ENCODE assay signal across 10 mouse cellular contexts in genomic region chr14:67136141-67136498, GRCm38 (mm10).
DNase-seq lines count a peak whose midpoint lies in the region; ATAC-seq and TF ChIP-seq lines count a peak whose summit lies in the region.
"Had no signal": no experiment of that assay in that cellular context is flagged by ENCODE, and none has a peak within 500 bp of the region (broad histone marks: within the 10 kb centered on the region; RNA-seq: fewer than 3 reads in every experiment).

No protein-coding gene starts in this region.

- intact Hi-C loops in left cerebral cortex, adult 2 months (cut with DNase I), result loop anchor here (5.0 kb wide), 1 partner anchor 84 kb away; no protein-coding TSS in a partner anchor

- H3K27ac ChIP-seq in heart, embryonic 10.5 days, result peak overlapping the region; percentile 81; the same call in 1 of the 2 replicates
- H3K27ac ChIP-seq in left cerebral cortex, adult 2 months, result peak overlapping the region; percentile 41; the same call in 1 of the 2 replicates
- peak overlapping the region; percentile 77 for H3K27ac ChIP-seq in forebrain, embryonic 10.5 days
- peak overlapping the region; percentile 62 for H3K27ac ChIP-seq in limb, embryonic 10.5 days

- H3K27me3 ChIP-seq in heart, embryonic 10.5 days (ENCODE audit: insufficient read depth, poor library complexity, severe bottlenecking), result no peaks in the 10 kb centered on the region
- peaks cover 3% of the 10 kb centered on the region; the same call in 1 of the 2 replicates for H3K27me3 ChIP-seq in forebrain, embryonic 10.5 days (ENCODE audit: poor library complexity, severe bottlenecking)
- H3K27me3 ChIP-seq in limb, embryonic 10.5 days (ENCODE audit: low read depth, poor library complexity, severe bottlenecking), result no peaks in the 10 kb centered on the region

- WGBS in heart, embryonic 10.5 days, result 25% methylated on average over 2 of the region's 2 CpGs
- WGBS in forebrain, embryonic 10.5 days, result 35% methylated on average over 2 of the region's 2 CpGs
- 28% methylated on average over 2 of the region's 2 CpGs for WGBS in limb, embryonic 10.5 days

- H3K4me1 ChIP-seq in heart, embryonic 10.5 days, result peaks cover 28% of the 10 kb centered on the region
- peaks cover 29% of the 10 kb centered on the region for H3K4me1 ChIP-seq in forebrain, embryonic 10.5 days
- peaks cover 18% of the 10 kb centered on the region for H3K4me1 ChIP-seq in limb, embryonic 10.5 days

- no peaks in the 10 kb centered on the region for H3K36me3 ChIP-seq in heart, embryonic 10.5 days
- H3K36me3 ChIP-seq in forebrain, embryonic 10.5 days (replicated peaks), result no peaks in the 10 kb centered on the region
- no peaks in the 10 kb centered on the region for H3K36me3 ChIP-seq in limb, embryonic 10.5 days
- H3K36me3 ChIP-seq: G1E had no signal

- no peak for TF ChIP-seq CTCF in left cerebral cortex, adult 2 months (IDR thresholded peaks at IDR 0.05)

- ATAC-seq in erythroid progenitor cell, adult 5-6 weeks (replicated peaks; ENCODE audit: low FRiP score, poor library complexity, severe bottlenecking), result no peak

- H3K4me3 ChIP-seq in heart, embryonic 10.5 days, result no peak overlapping the region
- H3K4me3 ChIP-seq in left cerebral cortex, adult 2 months, result no peak overlapping the region
- no peak overlapping the region for H3K4me3 ChIP-seq in forebrain, embryonic 10.5 days
- H3K4me3 ChIP-seq in limb, embryonic 10.5 days, result no peak overlapping the region

- H3K9me3 ChIP-seq in heart, embryonic 10.5 days, result no peaks in the 10 kb centered on the region
- no peaks in the 10 kb centered on the region for H3K9me3 ChIP-seq in forebrain, embryonic 10.5 days
- no peaks in the 10 kb centered on the region for H3K9me3 ChIP-seq in limb, embryonic 10.5 days (replicated peaks)
- H3K9me3 ChIP-seq: G1E had no signal

- no peak for DNase-seq in heart, embryonic 10.5 days (ENCODE audit: low spot score)
- DNase-seq in heart, adult 8-10 months (ENCODE audit: low spot score), result no peak
- DNase-seq in left cerebral cortex, adult 2 months (ENCODE audit: extremely low spot score in 1 of 2, low spot score in 2 of 2), result no peak
- DNase-seq in left cerebral cortex, adult 18-20 months (ENCODE audit: low spot score in 2 of 2), result no peak
- no peak for DNase-seq in forebrain, embryonic 10.5 days (ENCODE audit: extremely low spot score, low spot score)
- DNase-seq in limb, embryonic 10.5 days (ENCODE audit: low spot score), result no peak
- DNase-seq in adipocyte (ENCODE audit: low spot score), result no peak
- DNase-seq: lung, adult 2 months had no signal
